Mouse (Mus musculus): Measurements from ENCODE around the gene Hint1. TPM values are rescaled to one million over a fixed set of nuclear protein-coding genes. Genes with fewer than 3 reads are reported as not detected.

The Hint1 gene
- polyA plus RNA-seq, 1 experiment = 324 TPM

- Histone ChIP-seq H3K9ac (ENCODE audit: low read depth, poor library complexity, severe bottlenecking) (peak overlapping the region; percentile 61), H3K4me3 (ENCODE audit: low read depth, low read length) (peak overlapping the region; percentile 70), H3K27me3 (ENCODE audit: control insufficient read depth, insufficient read depth, low read length, poor library complexity, severe bottlenecking) (no peaks in the 10 kb centered on the region), H3K27ac (ENCODE audit: insufficient read depth, low read length) (no peak overlapping the region), H3K9me3 (replicated peaks; ENCODE audit: control insufficient read depth, insufficient read depth, low read length, poor library complexity, severe bottlenecking) (no peaks in the 10 kb centered on the region), H3K36me3 (ENCODE audit: control insufficient read depth, insufficient read depth, low read length, poor library complexity, severe bottlenecking) (no peaks in the 10 kb centered on the region), H3K4me1 (ENCODE audit: control insufficient read depth, insufficient read depth, low read length) (no peaks in the 10 kb centered on the region)
- TF ChIP-seq CTCF (IDR thresholded peaks at IDR 0.05; ENCODE audit: low read depth, low read length) (no peak), POLR2A (IDR thresholded peaks at IDR 0.05; ENCODE audit: insufficient read depth, low read length) (no peak), EP300 (IDR thresholded peaks at IDR 0.05; ENCODE audit: insufficient read depth, low read depth, low read length) (no peak)
Observed at GRCm38 (mm10) chr11:54903339-54903738, 37.2 kb downstream of the Hint1 start.

GRCm38 (mm10) chr11:54903940-54904706, 37.9 kb downstream of the Hint1 start:
- Histone ChIP-seq H3K9me3 (replicated peaks; ENCODE audit: control insufficient read depth, insufficient read depth, low read length, poor library complexity, severe bottlenecking) (no peaks in the 10 kb centered on the region), H3K27me3 (ENCODE audit: control insufficient read depth, insufficient read depth, low read length, poor library complexity, severe bottlenecking) (no peaks in the 10 kb centered on the region), H3K9ac (ENCODE audit: low read depth, poor library complexity, severe bottlenecking) (no peak overlapping the region), H3K27ac (ENCODE audit: insufficient read depth, low read length) (no peak overlapping the region), H3K36me3 (ENCODE audit: control insufficient read depth, insufficient read depth, low read length, poor library complexity, severe bottlenecking) (no peaks in the 10 kb centered on the region), H3K4me3 (ENCODE audit: low read depth, low read length) (no peak overlapping the region), H3K4me1 (ENCODE audit: control insufficient read depth, insufficient read depth, low read length) (no peaks in the 10 kb centered on the region)
- no peak for TF ChIP-seq POLR2A (IDR thresholded peaks at IDR 0.05; ENCODE audit: insufficient read depth, low read length)
- TF ChIP-seq CTCF (IDR thresholded peaks at IDR 0.05; ENCODE audit: low read depth, low read length) = no peak
- no peak for TF ChIP-seq EP300 (IDR thresholded peaks at IDR 0.05; ENCODE audit: insufficient read depth, low read depth, low read length)

- TF ChIP-seq CTCF (IDR thresholded peaks at IDR 0.05; ENCODE audit: low read depth, low read length) (no peak), POLR2A (IDR thresholded peaks at IDR 0.05; ENCODE audit: insufficient read depth, low read length) (no peak), EP300 (IDR thresholded peaks at IDR 0.05; ENCODE audit: insufficient read depth, low read depth, low read length) (no peak)
Observed at GRCm38 (mm10) chr11:54905086-54905485, 38.9 kb downstream of the Hint1 start.

GRCm38 (mm10) chr11:54905931-54906330, 39.7 kb downstream of the Hint1 start:
- no peaks in the 10 kb centered on the region for H3K27me3 ChIP-seq (ENCODE audit: control insufficient read depth, insufficient read depth, low read length, poor library complexity, severe bottlenecking)
- TF ChIP-seq POLR2A (IDR thresholded peaks at IDR 0.05; ENCODE audit: insufficient read depth, low read length) (no peak), CTCF (IDR thresholded peaks at IDR 0.05; ENCODE audit: low read depth, low read length) (no peak), EP300 (IDR thresholded peaks at IDR 0.05; ENCODE audit: insufficient read depth, low read depth, low read length) (no peak)
- no peak overlapping the region for H3K4me3 ChIP-seq (ENCODE audit: low read depth, low read length)
- H3K36me3 ChIP-seq (ENCODE audit: control insufficient read depth, insufficient read depth, low read length, poor library complexity, severe bottlenecking) = peaks cover 6% of the 10 kb centered on the region
- H3K9ac ChIP-seq (ENCODE audit: low read depth, poor library complexity, severe bottlenecking) = no peak overlapping the region
- H3K27ac ChIP-seq (ENCODE audit: insufficient read depth, low read length) = no peak overlapping the region
- no peaks in the 10 kb centered on the region for H3K4me1 ChIP-seq (ENCODE audit: control insufficient read depth, insufficient read depth, low read length)
- H3K9me3 ChIP-seq (replicated peaks; ENCODE audit: control insufficient read depth, insufficient read depth, low read length, poor library complexity, severe bottlenecking) = no peaks in the 10 kb centered on the region

More at GRCm38 (mm10) chr11:54905086-54905485, 38.9 kb downstream of the Hint1 start:
- H3K27ac ChIP-seq (ENCODE audit: insufficient read depth, low read length) = no peak overlapping the region
- H3K27me3 ChIP-seq (ENCODE audit: control insufficient read depth, insufficient read depth, low read length, poor library complexity, severe bottlenecking) = no peaks in the 10 kb centered on the region
- H3K9me3 ChIP-seq (replicated peaks; ENCODE audit: control insufficient read depth, insufficient read depth, low read length, poor library complexity, severe bottlenecking) = no peaks in the 10 kb centered on the region
- H3K4me3 ChIP-seq (ENCODE audit: low read depth, low read length) = no peak overlapping the region
- H3K4me1 ChIP-seq (ENCODE audit: control insufficient read depth, insufficient read depth, low read length) = no peaks in the 10 kb centered on the region
- no peak overlapping the region for H3K9ac ChIP-seq (ENCODE audit: low read depth, poor library complexity, severe bottlenecking)
- no peaks in the 10 kb centered on the region; the same call in 1 of the 2 replicates for H3K36me3 ChIP-seq (ENCODE audit: control insufficient read depth, insufficient read depth, low read length, poor library complexity, severe bottlenecking)

GRCm38 (mm10) chr11:54906466-54906865, 40.3 kb downstream of the Hint1 start:
- H3K36me3 ChIP-seq (ENCODE audit: control insufficient read depth, insufficient read depth, low read length, poor library complexity, severe bottlenecking) = peaks cover 12% of the 10 kb centered on the region
- no peak overlapping the region for H3K9ac ChIP-seq (ENCODE audit: low read depth, poor library complexity, severe bottlenecking)
- no peak overlapping the region for H3K27ac ChIP-seq (ENCODE audit: insufficient read depth, low read length)
- no peaks in the 10 kb centered on the region for H3K27me3 ChIP-seq (ENCODE audit: control insufficient read depth, insufficient read depth, low read length, poor library complexity, severe bottlenecking)
- no peak for TF ChIP-seq EP300 (IDR thresholded peaks at IDR 0.05; ENCODE audit: insufficient read depth, low read depth, low read length)
- no peak for TF ChIP-seq CTCF (IDR thresholded peaks at IDR 0.05; ENCODE audit: low read depth, low read length)
- TF ChIP-seq POLR2A (IDR thresholded peaks at IDR 0.05; ENCODE audit: insufficient read depth, low read length) = no peak
- no peaks in the 10 kb centered on the region for H3K9me3 ChIP-seq (replicated peaks; ENCODE audit: control insufficient read depth, insufficient read depth, low read length, poor library complexity, severe bottlenecking)
- H3K4me3 ChIP-seq (ENCODE audit: low read depth, low read length) = no peak overlapping the region
- no peaks in the 10 kb centered on the region for H3K4me1 ChIP-seq (ENCODE audit: control insufficient read depth, insufficient read depth, low read length)

GRCm38 (mm10) chr11:54907259-54907658, 41.1 kb downstream of the Hint1 start:
- Histone ChIP-seq H3K9ac (ENCODE audit: low read depth, poor library complexity, severe bottlenecking) (no peak overlapping the region), H3K27ac (ENCODE audit: insufficient read depth, low read length) (no peak overlapping the region), H3K4me1 (ENCODE audit: control insufficient read depth, insufficient read depth, low read length) (no peaks in the 10 kb centered on the region), H3K36me3 (ENCODE audit: control insufficient read depth, insufficient read depth, low read length, poor library complexity, severe bottlenecking) (peaks cover 15% of the 10 kb centered on the region), H3K9me3 (replicated peaks; ENCODE audit: control insufficient read depth, insufficient read depth, low read length, poor library complexity, severe bottlenecking) (no peaks in the 10 kb centered on the region), H3K27me3 (ENCODE audit: control insufficient read depth, insufficient read depth, low read length, poor library complexity, severe bottlenecking) (no peaks in the 10 kb centered on the region), H3K4me3 (ENCODE audit: low read depth, low read length) (no peak overlapping the region)
- TF ChIP-seq POLR2A (IDR thresholded peaks at IDR 0.05; ENCODE audit: insufficient read depth, low read length) (no peak), CTCF (IDR thresholded peaks at IDR 0.05; ENCODE audit: low read depth, low read length) (no peak), EP300 (IDR thresholded peaks at IDR 0.05; ENCODE audit: insufficient read depth, low read depth, low read length) (no peak)

Measured in ES-Bruce4 (cell line).